In the genomic region with DNA sequence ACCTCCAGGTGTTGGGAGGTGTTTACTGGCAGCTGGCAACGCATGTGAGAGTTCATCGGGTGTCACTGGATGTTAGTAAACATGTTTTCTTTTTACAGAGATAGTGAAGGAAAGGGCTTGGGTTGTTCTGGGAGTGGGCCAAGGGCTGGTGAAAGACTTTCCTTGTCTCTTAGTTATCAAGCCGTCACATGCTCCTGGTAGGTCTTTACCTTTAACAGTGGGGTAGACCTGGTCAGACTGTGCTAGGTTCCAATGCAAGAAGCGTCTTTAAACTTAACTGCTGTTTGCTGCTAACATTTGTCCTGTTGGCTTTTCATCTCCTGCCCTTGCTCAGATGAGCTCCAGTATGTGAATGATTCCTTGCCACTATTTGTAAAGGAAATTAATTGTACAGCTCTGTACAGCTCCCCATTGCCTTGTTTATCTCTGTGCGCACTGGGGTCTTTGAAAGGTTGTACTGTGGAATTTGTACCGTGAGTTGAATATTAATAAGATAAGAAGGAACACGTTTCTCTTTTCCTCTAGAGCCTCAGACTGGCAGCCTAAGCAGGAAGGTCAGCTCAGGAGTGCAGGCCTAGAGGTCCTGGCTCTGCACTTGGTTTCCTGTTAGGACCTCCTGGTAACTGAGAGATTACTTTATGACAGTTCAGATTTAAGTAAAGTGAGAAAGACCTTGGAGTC, we compare ENCODE assay signal across 16 mouse cellular contexts.
A peak's percentile ranks its signal among the peaks of the same experiment; 100 is the strongest.
DNase-seq lines count a peak whose midpoint lies in the region; ATAC-seq and TF ChIP-seq lines count a peak whose summit lies in the region.
"Had no signal": no experiment of that assay in that cellular context is flagged by ENCODE, and none has a peak within 500 bp of the region (broad histone marks: within the 10 kb centered on the region; RNA-seq: fewer than 3 reads in every experiment).

No protein-coding gene starts in this region.

- no peak overlapping the region for H3K4me3 ChIP-seq in hindbrain, embryonic 13.5 days
- H3K4me3 ChIP-seq in hindbrain, embryonic 11.5 days (ENCODE audit: low read depth, low read length), result no peak overlapping the region
- H3K4me3 ChIP-seq in neural tube, embryonic 12.5 days, result no peak overlapping the region
- H3K4me3 ChIP-seq in kidney, embryonic 15.5 days (replicated peaks), result no peak overlapping the region
- no peak overlapping the region for H3K4me3 ChIP-seq in stomach, postnatal 0 days (ENCODE audit: low read depth, low read length)
- H3K4me3 ChIP-seq: lung, embryonic 15.5 days had no signal

- peak; percentile 54; the same call in 1 of the 2 replicates for ATAC-seq in hindbrain, embryonic 13.5 days (ENCODE audit: low FRiP score)
- ATAC-seq in hindbrain, embryonic 11.5 days (ENCODE audit: low FRiP score), result no peak
- ATAC-seq in neural tube, embryonic 12.5 days (ENCODE audit: low FRiP score, low read depth), result 0 out of 2 replicates have a peak, but pooled peaks have one; percentile 48
- 0 out of 2 replicates have a peak, but pooled peaks have one; percentile 43 for ATAC-seq in kidney, embryonic 15.5 days (replicated peaks; ENCODE audit: low FRiP score)
- peak; percentile 90 for ATAC-seq in stomach, postnatal 0 days (ENCODE audit: low FRiP score, low TSS enrichment)

- H3K27ac ChIP-seq in hindbrain, embryonic 13.5 days, result no peak overlapping the region
- H3K27ac ChIP-seq in hindbrain, embryonic 11.5 days (ENCODE audit: low read depth, low read length), result no peak overlapping the region
- no peak overlapping the region for H3K27ac ChIP-seq in neural tube, embryonic 12.5 days
- peak overlapping the region; percentile 46 for H3K27ac ChIP-seq in kidney, embryonic 15.5 days
- H3K27ac ChIP-seq in stomach, postnatal 0 days (replicated peaks), result peak overlapping the region; percentile 67; the same call in 1 of the 2 replicates
- H3K27ac ChIP-seq: lung, embryonic 15.5 days had no signal

- H3K9me3 ChIP-seq in hindbrain, embryonic 13.5 days, result no peaks in the 10 kb centered on the region
- H3K9me3 ChIP-seq in hindbrain, embryonic 11.5 days (ENCODE audit: control insufficient read depth, low read length), result no peaks in the 10 kb centered on the region
- H3K9me3 ChIP-seq in neural tube, embryonic 12.5 days, result no peaks in the 10 kb centered on the region
- H3K9me3 ChIP-seq in kidney, embryonic 15.5 days (replicated peaks), result no peaks in the 10 kb centered on the region
- no peaks in the 10 kb centered on the region for H3K9me3 ChIP-seq in stomach, postnatal 0 days (ENCODE audit: control insufficient read depth, low read length)
- H3K9me3 ChIP-seq: lung, embryonic 15.5 days had no signal

- no peak for TF ChIP-seq CTCF in stomach, postnatal 0 days (IDR thresholded peaks at IDR 0.05; ENCODE audit: low read depth)

- peaks cover 6% of the 10 kb centered on the region; the same call in 1 of the 2 replicates for H3K4me1 ChIP-seq in hindbrain, embryonic 13.5 days (replicated peaks)
- no peaks in the 10 kb centered on the region for H3K4me1 ChIP-seq in hindbrain, embryonic 11.5 days (replicated peaks; ENCODE audit: control insufficient read depth, insufficient read depth, low read length)
- no peaks in the 10 kb centered on the region for H3K4me1 ChIP-seq in neural tube, embryonic 12.5 days
- no peaks in the 10 kb centered on the region for H3K4me1 ChIP-seq in kidney, embryonic 15.5 days
- H3K4me1 ChIP-seq in stomach, postnatal 0 days (replicated peaks; ENCODE audit: control insufficient read depth, insufficient read depth), result no peaks in the 10 kb centered on the region
- H3K4me1 ChIP-seq: lung, embryonic 15.5 days had no signal

- no peak for DNase-seq in hindbrain, embryonic 11.5 days (ENCODE audit: low spot score)
- DNase-seq in neural tube, embryonic 10.5 days (ENCODE audit: extremely low spot score, low spot score), result no peak
- DNase-seq in stomach, postnatal 0 days (ENCODE audit: low spot score), result peak; percentile 47
- DNase-seq in urinary bladder, postnatal 14 days (ENCODE audit: low spot score), result no peak
- DNase-seq in left cerebral cortex, adult 18-20 months (ENCODE audit: low spot score in 2 of 2), result no peak
- DNase-seq: adrenal gland, postnatal 36 days; cerebellum, adult 11 months; heart, postnatal 36 days; layer of hippocampus, adult 9-11 months; retina, postnatal 1 day; thymus, postnatal 36 days had no signal

- no peak for TF ChIP-seq EP300 in stomach, postnatal 0 days (optimal IDR thresholded peaks at IDR 0.05)

- H3K36me3 ChIP-seq in hindbrain, embryonic 13.5 days, result no peaks in the 10 kb centered on the region
- H3K36me3 ChIP-seq in hindbrain, embryonic 11.5 days (ENCODE audit: control insufficient read depth, insufficient read depth, low read length), result no peaks in the 10 kb centered on the region
- no peaks in the 10 kb centered on the region for H3K36me3 ChIP-seq in neural tube, embryonic 12.5 days
- no peaks in the 10 kb centered on the region for H3K36me3 ChIP-seq in kidney, embryonic 15.5 days
- no peaks in the 10 kb centered on the region for H3K36me3 ChIP-seq in stomach, postnatal 0 days (ENCODE audit: control insufficient read depth, insufficient read depth, low read length)
- H3K36me3 ChIP-seq: G1E; lung, embryonic 15.5 days had no signal

- WGBS in hindbrain, embryonic 13.5 days, result 52% methylated on average over 7 of the region's 7 CpGs
- 73% methylated on average over 7 of the region's 7 CpGs for WGBS in hindbrain, embryonic 11.5 days
- WGBS in neural tube, embryonic 12.5 days, result 62% methylated on average over 7 of the region's 7 CpGs
- WGBS in kidney, embryonic 15.5 days, result 55% methylated on average over 7 of the region's 7 CpGs
- WGBS in stomach, postnatal 0 days, result 34% methylated on average over 7 of the region's 7 CpGs

- no peak overlapping the region for H3K4me2 ChIP-seq in hindbrain, embryonic 13.5 days
- H3K4me2 ChIP-seq in hindbrain, embryonic 11.5 days (replicated peaks; ENCODE audit: low read depth, low read length), result no peak overlapping the region
- H3K4me2 ChIP-seq in neural tube, embryonic 12.5 days (replicated peaks), result no peak overlapping the region
- H3K4me2 ChIP-seq in kidney, embryonic 15.5 days, result no peak overlapping the region
- no peak overlapping the region for H3K4me2 ChIP-seq in stomach, postnatal 0 days (replicated peaks; ENCODE audit: low read depth)
- H3K4me2 ChIP-seq: lung, embryonic 15.5 days had no signal

- H3K9ac ChIP-seq in hindbrain, embryonic 13.5 days, result no peak overlapping the region
- H3K9ac ChIP-seq in hindbrain, embryonic 11.5 days (ENCODE audit: low read depth, low read length), result no peak overlapping the region
- H3K9ac ChIP-seq in neural tube, embryonic 12.5 days, result no peak overlapping the region
- no peak overlapping the region for H3K9ac ChIP-seq in kidney, embryonic 15.5 days
- H3K9ac ChIP-seq in stomach, postnatal 0 days (ENCODE audit: low read length), result no peak overlapping the region
- H3K9ac ChIP-seq: lung, embryonic 15.5 days had no signal

- no peaks in the 10 kb centered on the region for H3K27me3 ChIP-seq in hindbrain, embryonic 13.5 days
- no peaks in the 10 kb centered on the region for H3K27me3 ChIP-seq in hindbrain, embryonic 11.5 days (ENCODE audit: control insufficient read depth, insufficient read depth, low read length)
- no peaks in the 10 kb centered on the region for H3K27me3 ChIP-seq in neural tube, embryonic 12.5 days (replicated peaks)
- no peaks in the 10 kb centered on the region for H3K27me3 ChIP-seq in kidney, embryonic 15.5 days
- no peaks in the 10 kb centered on the region for H3K27me3 ChIP-seq in stomach, postnatal 0 days (ENCODE audit: control insufficient read depth, insufficient read depth, low read length)
- H3K27me3 ChIP-seq: lung, embryonic 15.5 days had no signal

Comparison
In these comparisons a context has a peak if more than half of its experiments do, and no peak if none do; other contexts are left out.
1. H3K27ac ChIP-seq: peak in kidney, embryonic 15.5 days (single experiment) and stomach, postnatal 0 days (single experiment); none in hindbrain, embryonic 13.5 days (single experiment), hindbrain, embryonic 11.5 days (single experiment) and neural tube, embryonic 12.5 days (single experiment).